Mouse (Mus musculus): ENCODE data around the gene Scn10a. TPM values are rescaled to one million over a fixed set of nuclear protein-coding genes. Genes with fewer than 3 reads are reported as not detected.

Scn10a gene
- polyA plus RNA-seq, 1 experiment from 2014 or later = 0.08 TPM

DNA sequence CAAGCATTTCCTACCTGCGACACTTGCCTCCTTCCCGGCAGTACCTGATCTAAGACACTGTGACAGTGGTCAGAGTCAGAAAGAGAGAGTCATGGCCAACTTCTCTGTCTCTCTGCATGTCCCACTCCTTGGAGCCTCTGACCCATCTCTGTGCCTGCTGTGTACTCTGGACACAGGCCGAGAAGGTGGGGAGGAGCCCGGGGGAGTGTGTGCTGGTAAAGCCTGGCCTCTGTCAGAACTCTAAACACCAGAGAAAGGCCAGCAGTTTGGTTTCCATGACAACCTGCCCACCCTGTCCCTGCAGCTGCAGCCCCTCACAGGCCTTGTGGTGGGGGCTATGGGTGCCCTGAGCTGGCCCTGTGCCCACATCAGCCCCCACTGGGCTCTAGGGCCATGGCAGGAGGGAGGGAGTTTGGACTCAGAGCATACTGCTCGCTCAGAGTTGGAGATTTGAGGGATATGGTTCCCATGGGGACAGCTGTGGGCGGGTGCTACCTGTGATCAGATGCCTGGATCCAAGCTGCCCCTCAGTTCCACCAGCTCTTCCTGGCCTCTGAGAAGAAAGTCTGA lies 6.3 kb upstream of the Scn10a start:
- in situ Hi-C loops (cut with MboI; ENCODE audit: low pct_unique_long_range_greater_than_20kb) = no loop called here

DNA sequence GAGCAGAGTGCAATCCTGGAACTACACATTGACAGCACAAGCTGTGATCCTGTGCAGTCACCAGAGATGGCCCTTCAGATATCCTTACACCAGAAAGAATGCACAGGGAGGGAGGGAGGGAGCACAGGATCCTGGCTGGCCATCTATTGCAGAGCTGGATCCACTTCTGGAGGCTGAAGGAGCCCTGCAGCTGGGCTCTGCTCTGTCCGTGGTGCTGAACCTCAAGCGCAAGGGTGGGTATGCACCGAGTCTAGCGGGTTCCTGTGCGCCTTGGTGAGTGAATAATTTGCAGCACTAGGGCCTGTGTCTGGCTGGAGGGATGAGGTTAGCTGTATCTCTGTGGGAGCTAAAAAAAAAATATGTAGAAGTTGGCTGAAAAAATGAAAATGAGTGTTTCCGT lies 12.4 kb downstream of the Scn10a start:
- ChIA-PET POLR2A (no interaction called here), CTCF (no interaction called here)
- ATAC-seq = peak; percentile 69
- no peak for TF ChIP-seq CTCF (IDR thresholded peaks at IDR 0.05)
- peaks cover 2% of the 10 kb centered on the region for H3K27me3 ChIP-seq
- DNase-seq (ENCODE audit: low read depth, low spot score) = peak; percentile 50
- in situ Hi-C loops (cut with MboI; ENCODE audit: low pct_unique_long_range_greater_than_20kb) = no loop called here

More for the DNA sequence above, 6.3 kb upstream of the Scn10a start:
- peaks cover 19% of the 10 kb centered on the region for H3K27me3 ChIP-seq
- ChIA-PET POLR2A (no interaction called here), CTCF (interaction anchor here (1.6 kb wide), 1 partner anchor 12 kb away, joined by 4 read pairs; no protein-coding TSS in a partner anchor)
- ATAC-seq = no peak
- no peak for TF ChIP-seq CTCF (IDR thresholded peaks at IDR 0.05)
- no peak for DNase-seq (ENCODE audit: low read depth, low spot score)

DNA sequence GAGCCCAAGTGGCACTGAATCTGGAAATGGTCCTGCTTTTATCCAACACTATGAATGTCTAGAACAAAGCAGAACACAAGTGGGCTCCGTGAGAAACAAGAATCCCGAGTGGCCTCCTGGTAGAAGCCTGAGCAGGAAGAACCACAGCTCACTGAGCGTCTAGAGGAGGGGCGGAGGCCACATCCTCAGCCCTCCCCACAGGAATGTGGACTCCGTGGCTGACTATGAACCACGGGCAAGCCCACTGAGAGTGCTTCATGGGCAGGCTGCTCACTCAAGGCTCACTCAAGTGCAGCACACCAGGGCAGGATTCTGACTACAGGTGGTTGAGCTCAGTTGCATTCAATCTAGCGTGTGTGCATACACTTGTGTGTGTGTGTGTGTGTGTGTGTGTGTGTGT lies 27.6 kb downstream of the Scn10a start:
- no peaks in the 10 kb centered on the region for H3K27me3 ChIP-seq
- TF ChIP-seq CTCF (IDR thresholded peaks at IDR 0.05) = no peak
- CTCF ChIA-PET = no interaction called here
- DNase-seq (ENCODE audit: low read depth, low spot score) (peak; percentile 66), ATAC-seq (peak; percentile 65)
- POLR2A ChIA-PET = no interaction called here
- in situ Hi-C loops (cut with MboI; ENCODE audit: low pct_unique_long_range_greater_than_20kb) = no loop called here

DNA sequence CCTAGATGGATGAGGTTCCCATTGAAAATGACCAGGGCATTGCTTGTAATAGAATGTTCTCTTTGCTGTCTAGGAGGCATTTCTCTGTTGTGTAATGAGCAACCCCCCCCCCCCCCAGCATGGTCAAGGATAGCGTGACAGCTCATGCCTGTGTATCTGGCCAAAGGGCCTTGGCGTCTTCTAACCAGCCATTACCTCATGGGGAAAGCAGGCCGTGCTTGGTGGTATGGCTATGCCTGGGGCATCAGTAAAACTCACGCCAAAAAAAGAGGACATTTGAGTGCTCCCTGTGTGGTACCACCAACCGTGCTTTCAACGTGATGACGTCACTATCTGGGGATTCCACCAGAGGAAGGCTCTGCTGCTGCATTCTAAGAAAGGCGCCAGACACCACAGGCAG lies 28.1 kb downstream of the Scn10a start:
- in situ Hi-C loops (cut with MboI; ENCODE audit: low pct_unique_long_range_greater_than_20kb) = no loop called here
- no peak for TF ChIP-seq CTCF (IDR thresholded peaks at IDR 0.05)
- ChIA-PET CTCF (no interaction called here), POLR2A (no interaction called here)
- ATAC-seq (peak; percentile 86), DNase-seq (ENCODE audit: low read depth, low spot score) (peak; percentile 99)
- H3K27me3 ChIP-seq = no peaks in the 10 kb centered on the region

DNA sequence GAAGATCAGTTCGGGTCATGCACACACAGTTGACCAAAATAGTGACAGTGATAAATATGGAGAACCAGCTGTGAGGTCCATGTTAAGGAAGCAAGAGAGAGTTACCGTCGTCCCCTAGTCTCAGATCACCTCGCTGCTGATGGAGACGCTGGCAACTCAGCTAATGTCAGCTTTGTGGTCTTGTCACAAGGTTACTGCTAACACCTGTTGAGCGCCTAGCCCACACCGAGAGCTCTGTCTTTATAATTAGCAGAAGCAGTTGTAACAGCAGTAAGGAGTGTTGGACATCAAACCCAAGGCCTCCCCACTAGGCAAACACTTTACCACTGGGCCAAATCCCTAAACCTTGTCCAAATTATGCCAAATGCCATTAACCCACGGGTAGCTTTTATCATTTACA lies 31.2 kb downstream of the Scn10a start:
- DNase-seq (ENCODE audit: low read depth, low spot score) = no peak
- ChIA-PET POLR2A (no interaction called here), CTCF (no interaction called here)
- ATAC-seq = no peak
- H3K27me3 ChIP-seq = no peaks in the 10 kb centered on the region
- no peak for TF ChIP-seq CTCF (IDR thresholded peaks at IDR 0.05)
- in situ Hi-C loops (cut with MboI; ENCODE audit: low pct_unique_long_range_greater_than_20kb) = no loop called here

DNA sequence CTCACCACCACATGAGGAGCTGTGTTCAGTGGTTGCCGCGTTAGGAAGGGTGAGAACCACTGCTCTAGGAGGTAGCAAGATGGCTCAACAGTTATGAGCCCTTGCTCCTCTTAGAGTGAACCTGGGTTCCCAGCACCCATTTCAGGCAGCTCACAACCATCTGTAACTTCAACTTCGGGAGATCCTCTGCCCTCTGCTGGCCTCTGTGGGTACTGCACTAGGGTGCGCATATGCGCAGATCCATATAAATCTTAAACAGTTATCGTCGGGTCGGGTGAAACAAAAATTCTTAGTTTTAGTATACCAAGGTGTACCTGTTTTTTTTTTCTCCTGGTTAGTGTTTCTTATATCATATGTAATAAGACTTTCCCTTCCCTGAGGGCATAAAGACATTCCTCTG lies 32.9 kb downstream of the Scn10a start:
- H3K27me3 ChIP-seq = no peaks in the 10 kb centered on the region
- peak; percentile 55 for TF ChIP-seq CTCF (IDR thresholded peaks at IDR 0.05)
- CTCF ChIA-PET = interaction anchor here (1.1 kb wide), 1 partner anchor 79 kb away, joined by 4 read pairs; no protein-coding TSS in a partner anchor
- DNase-seq (ENCODE audit: low read depth, low spot score) = no peak
- no peak for ATAC-seq
- POLR2A ChIA-PET = no interaction called here
- in situ Hi-C loops (cut with MboI; ENCODE audit: low pct_unique_long_range_greater_than_20kb) = no loop called here

DNA sequence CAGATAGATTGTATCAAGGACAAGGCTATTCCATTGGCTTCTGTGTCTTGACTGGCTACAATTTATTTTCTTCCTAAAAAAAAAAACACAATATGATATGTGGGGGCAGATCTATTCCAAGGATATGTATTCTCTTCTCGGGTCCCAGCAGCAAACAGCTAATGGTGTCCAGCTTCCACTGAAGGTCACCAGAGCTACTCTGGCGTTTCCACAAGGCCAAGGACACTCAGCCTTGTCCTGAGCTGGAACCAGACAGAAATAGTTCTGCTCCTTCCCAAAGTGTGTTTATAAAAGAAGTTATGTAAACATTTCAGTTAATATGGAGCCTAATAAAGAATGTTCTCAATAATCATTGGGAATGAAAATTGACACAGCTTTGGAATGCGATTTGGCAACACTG lies 38.2 kb downstream of the Scn10a start:
- in situ Hi-C loops (cut with MboI; ENCODE audit: low pct_unique_long_range_greater_than_20kb) = no loop called here
- ChIA-PET POLR2A (interaction anchor here (0.5 kb wide), 1 partner anchor 233 kb away, joined by 3 read pairs; no protein-coding TSS in a partner anchor), CTCF (no interaction called here)
- DNase-seq (ENCODE audit: low read depth, low spot score) = no peak
- H3K27me3 ChIP-seq = no peaks in the 10 kb centered on the region
- ATAC-seq = no peak
- TF ChIP-seq CTCF (IDR thresholded peaks at IDR 0.05) = no peak

DNA sequence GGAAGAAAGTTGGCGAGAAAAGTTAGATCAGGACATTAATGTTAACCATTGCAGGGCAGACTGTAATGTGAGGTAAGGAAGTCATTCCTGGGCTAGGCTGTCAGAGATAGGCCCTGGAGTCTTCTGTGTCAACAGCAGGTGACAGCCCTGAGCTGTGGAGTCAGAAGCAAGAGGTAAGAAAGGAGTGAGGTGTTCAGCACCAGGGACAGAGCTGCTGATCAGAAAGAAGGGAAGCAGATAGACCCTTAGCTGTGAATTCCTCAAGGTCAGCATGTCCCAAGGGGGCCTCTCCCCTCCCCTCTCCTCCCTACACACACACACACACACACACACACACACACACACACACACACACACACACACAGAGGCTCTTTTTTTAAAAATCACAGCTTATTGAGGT lies 55.0 kb downstream of the Scn10a start:
- POLR2A ChIA-PET = no interaction called here
- DNase-seq (ENCODE audit: low read depth, low spot score) = no peak
- ATAC-seq = no peak
- CTCF ChIA-PET = no interaction called here
- H3K27me3 ChIP-seq = no peaks in the 10 kb centered on the region
- no peak for TF ChIP-seq CTCF (IDR thresholded peaks at IDR 0.05)
- in situ Hi-C loops (cut with MboI; ENCODE audit: low pct_unique_long_range_greater_than_20kb) = loop anchor here (25.0 kb wide), 1 partner anchor 223 kb away; the partner anchor contains the start of gene Wdr48

DNA sequence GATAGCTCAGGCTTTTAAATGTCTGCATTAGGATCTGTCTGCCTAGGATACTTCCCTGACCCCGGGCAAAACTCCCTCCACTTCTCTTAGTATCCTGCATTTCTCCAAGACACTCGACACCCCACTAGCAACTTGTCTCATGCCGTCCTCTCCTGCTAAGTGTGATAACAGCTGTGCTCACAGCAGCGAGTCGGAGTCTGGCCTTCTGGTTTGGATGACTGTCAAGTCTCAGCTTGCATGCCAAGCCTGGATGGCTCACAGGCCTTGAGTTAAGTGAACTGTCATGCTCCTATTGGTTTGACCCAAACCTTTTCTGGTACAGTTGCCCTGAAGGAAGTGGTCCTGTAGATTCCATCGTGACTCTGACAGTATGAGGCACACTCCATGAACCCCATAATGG lies 63.0 kb downstream of the Scn10a start:
- CTCF ChIA-PET = no interaction called here
- H3K27me3 ChIP-seq = no peaks in the 10 kb centered on the region
- ATAC-seq = no peak
- DNase-seq (ENCODE audit: low read depth, low spot score) = peak; percentile 50
- in situ Hi-C loops (cut with MboI; ENCODE audit: low pct_unique_long_range_greater_than_20kb) = loop anchor here (5.0 to 25.0 kb wide), 2 partner anchors 96 to 231 kb away; partner anchors contain the start of gene Wdr48
- no peak for TF ChIP-seq CTCF (IDR thresholded peaks at IDR 0.05)
- POLR2A ChIA-PET = interaction anchor here (0.9 kb wide), 1 partner anchor 33 kb away, joined by 4 read pairs; no protein-coding TSS in a partner anchor

DNA sequence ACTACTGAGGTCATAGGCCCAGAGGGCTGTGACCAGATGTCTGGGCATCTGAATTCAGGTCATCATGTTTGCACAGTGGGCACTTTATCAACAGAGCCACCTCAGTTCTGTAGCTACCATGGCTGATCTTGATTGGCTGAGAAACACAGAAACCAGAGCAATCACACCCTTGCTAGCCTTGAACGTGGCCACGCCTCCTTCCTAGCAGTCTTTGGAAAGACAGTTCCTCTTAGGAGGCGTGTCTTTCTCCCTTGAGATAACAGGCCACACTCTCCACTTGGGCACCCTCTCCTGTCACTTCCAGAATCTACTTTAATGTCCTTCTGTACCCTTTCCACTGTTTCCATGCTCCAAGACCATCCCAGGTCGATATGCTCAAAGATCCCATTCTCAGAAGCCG lies 65.4 kb downstream of the Scn10a start:
- no peaks in the 10 kb centered on the region for H3K27me3 ChIP-seq
- CTCF ChIA-PET = no interaction called here
- in situ Hi-C loops (cut with MboI; ENCODE audit: low pct_unique_long_range_greater_than_20kb) = loop anchor here (25.0 kb wide), 1 partner anchor 234 kb away; the partner anchor contains the start of gene Wdr48
- POLR2A ChIA-PET = no interaction called here
- no peak for ATAC-seq
- no peak for DNase-seq (ENCODE audit: low read depth, low spot score)
- no peak for TF ChIP-seq CTCF (IDR thresholded peaks at IDR 0.05)

DNA sequence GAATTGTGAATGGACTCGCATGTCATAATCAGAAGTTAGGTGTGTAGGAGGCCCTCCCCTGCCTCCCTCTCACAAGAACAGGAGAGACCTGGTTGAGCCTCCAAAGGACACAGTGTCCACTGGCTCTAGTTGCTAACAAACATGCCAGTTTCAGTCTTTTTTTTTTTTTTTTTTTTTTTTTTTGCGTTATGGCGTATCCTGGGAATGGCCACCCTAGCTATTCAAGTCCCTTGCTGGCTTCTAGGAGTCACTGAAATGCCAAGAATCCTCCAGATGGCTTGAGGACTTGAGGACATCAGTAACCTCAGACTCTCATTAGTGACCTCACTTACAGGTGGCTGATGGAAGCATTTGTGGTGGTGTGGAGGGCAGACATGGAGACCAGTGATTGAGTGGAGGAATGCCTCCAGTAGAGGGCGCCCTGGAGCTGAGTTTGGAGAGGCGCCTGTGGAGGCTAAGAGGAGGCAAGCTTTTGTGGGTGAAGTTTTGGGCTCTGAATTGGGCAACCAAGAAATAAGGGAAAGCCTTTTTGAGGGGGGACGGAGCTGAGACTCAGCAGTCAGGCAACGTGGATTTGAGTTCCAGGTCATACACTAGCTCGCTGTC lies 72.1 kb downstream of the Scn10a start:
- ATAC-seq (no peak), DNase-seq (ENCODE audit: low read depth, low spot score) (no peak)
- ChIA-PET POLR2A (no interaction called here), CTCF (interaction anchor here (0.9 to 2.1 kb wide), 6 partner anchors 10 to 244 kb away, joined by 3 to 7 read pairs (median 4); no protein-coding TSS in a partner anchor)
- peak; percentile 88 for TF ChIP-seq CTCF (IDR thresholded peaks at IDR 0.05)
- in situ Hi-C loops (cut with MboI; ENCODE audit: low pct_unique_long_range_greater_than_20kb) = no loop called here
- peaks cover 8% of the 10 kb centered on the region for H3K27me3 ChIP-seq

Measured in Patski (cell line).